Mouse (Mus musculus) ES-E14 (cell line): ENCODE measurements at regions not wholly inside any gene's neighbourhood (a gene's known extent, or its start where the extent isn't known, plus 50 kb on each side); places are given as distances from the start of the nearest gene placed in this dataset.

Experiments used
- CHD2 ChIP-seq: IDR thresholded peaks from 2 replicates; pipeline ENCODE4 v1.6.1; 2014; ENCODE audit warnings: mild to moderate bottlenecking, low read depth, low read length, inconsistent platforms
- HCFC1 ChIP-seq: IDR thresholded peaks from 2 replicates; pipeline ENCODE4 v1.6.1; 2012; ENCODE audit warnings: low read length, inconsistent platforms, borderline replicate concordance; ENCODE audit not compliant: insufficient read depth
- MAFK ChIP-seq: IDR thresholded peaks from 2 replicates; pipeline ENCODE4 v1.6.1; 2014; ENCODE audit warnings: mild to moderate bottlenecking, low read depth, low read length, inconsistent platforms; ENCODE audit not compliant: insufficient read depth
- ZC3H11A ChIP-seq: IDR thresholded peaks from 2 replicates; pipeline ENCODE4 v1.6.1; 2012; ENCODE audit warnings: low read depth, mild to moderate bottlenecking, inconsistent platforms, low read length, borderline replicate concordance
- ZNF384 ChIP-seq: IDR thresholded peaks from 2 replicates; pipeline ENCODE4 v1.6.1; 2012; ENCODE audit warnings: low read depth, low read length, inconsistent platforms

- no peak for TF ChIP-seq HCFC1
- no peak for TF ChIP-seq CHD2
- no peak for TF ChIP-seq ZNF384
- no peak for TF ChIP-seq ZC3H11A
- TF ChIP-seq MAFK, result no peak
Measured at GRCm38 (mm10) chr14:105643285-105643957, 253.2 kb downstream of the Spry2 start.
